Mouse (Mus musculus) C3H10T1/2 (cell line): Measurements from ENCODE around the gene Iqch. TPM values are rescaled to one million over a fixed set of nuclear protein-coding genes. Genes with fewer than 3 reads are reported as not detected.

Experiments
- polyA plus RNA-seq, 2 experiments: library from polyadenylated mRNA; unstranded; fragments of >200 nt; fragmentation: generic; extraction: Trizol; gene quantifications; one replicate each; pipeline ENCODE4 v1.2.1; 2012; ENCODE audit warnings: missing spikeins in 2 of 2

Gene Iqch
- not detected for polyA plus RNA-seq

DNA sequence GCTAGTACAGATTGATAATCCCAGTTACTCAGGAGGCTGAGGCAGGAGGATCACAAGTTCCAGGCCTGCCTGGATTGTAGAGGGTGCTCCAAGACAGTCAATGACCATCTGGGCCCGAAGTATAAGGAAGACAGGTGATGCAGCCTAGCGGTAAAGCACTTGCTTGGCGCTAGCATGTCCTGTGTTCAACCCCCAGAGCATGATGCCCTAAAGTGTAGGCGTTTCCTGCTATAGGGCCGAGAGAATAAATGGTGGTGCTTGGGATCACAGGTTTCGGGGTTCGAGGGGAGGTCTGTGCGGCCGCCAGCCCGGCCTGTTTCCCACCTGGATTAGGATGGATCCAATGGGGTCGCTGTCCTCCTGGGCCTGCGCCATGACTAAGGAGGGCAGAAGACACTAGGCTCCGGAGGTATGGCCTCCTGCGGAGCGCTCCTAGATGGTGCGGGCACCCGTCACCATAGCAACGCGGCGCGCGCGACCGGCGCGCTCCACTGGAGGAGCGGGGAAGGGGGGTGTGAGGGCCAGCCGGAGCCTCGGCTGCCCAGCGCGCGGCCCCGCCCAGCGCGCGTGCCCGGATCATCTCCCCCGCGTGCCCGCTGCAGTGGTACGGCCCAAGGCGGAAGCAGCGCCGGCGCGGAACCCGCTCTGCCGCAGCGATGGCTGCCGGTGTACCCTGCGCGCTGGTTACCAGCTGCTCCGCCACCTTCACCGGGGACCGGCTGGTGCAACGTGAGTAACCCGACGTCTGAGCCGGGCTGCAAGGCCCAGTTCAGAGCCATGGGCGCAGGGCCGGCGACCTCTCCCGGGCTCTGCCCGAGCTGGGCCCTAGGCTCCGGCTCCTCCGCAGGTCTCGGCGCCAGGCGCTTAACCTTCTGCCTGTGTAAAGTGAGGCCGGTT, at the start of gene Iqch, which contains the start of gene Aagab:
TSS of gene Iqch (minus strand) at position 451 of the 897 bp plus-strand sequence.
TSS of gene Aagab (plus strand) at position 618 of the 897 bp plus-strand sequence.

DNA sequence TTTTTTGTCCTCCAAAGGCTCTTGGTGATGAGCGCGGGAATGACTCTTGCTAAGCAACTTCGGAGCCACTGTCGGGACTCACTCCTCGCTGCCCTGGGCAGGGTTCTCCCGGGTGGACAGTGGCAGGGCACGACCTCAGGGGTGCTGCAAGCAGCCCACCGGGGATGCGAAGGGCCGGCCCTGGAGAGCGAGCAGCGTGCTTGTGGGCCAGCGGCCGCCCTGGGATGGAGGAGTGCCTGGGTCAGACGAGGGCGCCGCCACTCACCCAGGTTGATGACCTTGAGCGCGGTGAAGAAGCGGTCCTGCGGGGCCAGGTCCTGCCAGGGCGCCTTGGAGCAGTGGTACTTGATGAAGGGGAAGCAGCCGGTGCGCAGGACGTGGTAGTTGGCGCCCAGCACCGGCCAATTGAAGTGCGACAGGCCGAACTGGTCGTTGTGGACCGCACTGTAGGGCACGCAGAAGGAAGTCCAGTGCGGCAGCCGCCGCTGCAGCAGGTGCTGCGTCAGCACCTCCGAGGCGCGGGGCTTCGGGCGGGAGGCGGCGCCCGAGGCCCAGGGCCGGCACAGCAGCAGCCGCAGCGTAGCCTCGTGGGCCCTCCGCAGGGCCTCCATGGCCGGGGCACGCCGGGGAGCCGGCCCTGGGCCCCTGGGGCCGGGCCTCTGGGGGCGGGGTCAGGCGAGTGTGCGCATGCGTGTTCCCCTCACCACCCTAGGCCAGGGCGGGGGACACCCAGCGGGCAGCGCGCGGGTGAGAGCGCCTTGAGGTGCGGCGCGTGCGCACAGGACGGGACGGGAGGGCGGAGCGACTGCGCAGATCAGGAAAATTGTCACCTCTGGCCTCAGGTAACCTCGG, 203.5 kb downstream of the Iqch start, which contains the start of gene 2300009A05Rik:
TSS of gene 2300009A05Rik (minus strand) at position 636 of the 852 bp plus-strand sequence.

DNA sequence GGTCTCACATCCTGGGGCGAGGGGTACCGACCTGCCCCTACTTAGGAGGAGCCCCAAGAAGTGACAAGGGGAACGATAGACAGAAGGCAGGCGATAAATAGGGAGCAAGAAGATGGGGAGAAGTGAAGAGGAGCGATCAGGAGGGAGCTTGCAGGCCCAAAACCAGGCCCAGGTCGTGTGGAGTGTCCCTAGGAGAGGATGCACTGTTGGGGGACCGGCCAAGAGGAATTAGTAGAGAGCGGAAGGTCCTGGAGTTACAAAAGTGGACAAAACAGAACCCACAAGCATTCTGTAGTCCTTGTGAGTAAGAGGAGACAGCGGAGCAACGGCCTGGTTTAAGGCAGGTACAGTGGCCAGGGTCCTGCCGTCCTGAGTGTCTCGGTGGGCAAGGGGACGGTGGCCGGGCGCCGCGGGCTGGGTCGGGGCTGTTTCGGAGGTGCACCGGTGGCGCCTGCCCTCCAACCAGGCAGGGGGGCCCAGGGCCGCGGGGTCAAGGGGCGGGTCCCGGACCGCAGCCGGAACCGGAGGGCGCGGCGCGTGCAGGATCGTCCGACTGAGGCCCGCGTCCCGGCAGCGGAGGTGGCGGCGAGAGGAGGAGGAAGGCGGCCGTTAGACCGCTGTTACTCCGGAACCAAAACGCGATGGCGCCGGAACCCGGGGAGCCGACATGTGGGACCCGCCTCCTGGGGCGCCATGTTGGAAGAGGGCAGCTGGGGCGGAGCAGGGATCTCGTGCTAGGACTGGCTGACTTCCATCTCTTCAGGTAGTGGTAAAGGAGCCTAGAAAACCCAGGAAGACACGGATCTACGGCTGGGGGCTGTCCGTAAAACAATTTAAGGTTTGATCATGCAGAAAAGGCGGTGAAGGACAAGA, 224.8 kb downstream of the Iqch start, which contains the start of gene Map2k5:
TSS of gene Map2k5 (minus strand) at position 633 of the 873 bp plus-strand sequence.

Other genes starting within 250 kb of the Iqch start
- gene Map2k5, start 224.6 kb downstream of the Iqch start, polyA plus RNA-seq, result 10 to 100 TPM; 11.7 to 23.2 TPM
- gene 2300009A05Rik, start 203.2 kb downstream of the Iqch start, polyA plus RNA-seq, result 10 to 100 TPM; 18.2 to 20.8 TPM
- 10 to 100 TPM in 1 of 2 experiments, 1 to 10 TPM in 1; 3.6 to 10.7 TPM for gene Aagab, start 167 bp upstream of the Iqch start, polyA plus RNA-seq
- 10 to 100 TPM in 1 of 2 experiments, 1 to 10 TPM in 1; 4.9 to 33.9 TPM for gene Smad3, start 155.5 kb upstream of the Iqch start, polyA plus RNA-seq